Mouse (Mus musculus) cerebellum, adult 2 months (tissue): Measurements from ENCODE around the gene Aldh1a3.

ENCODE experiments used
- CTCF ChIP-seq: fragments of 200-500 bp; IDR thresholded peaks from 2 replicates; pipeline ENCODE4 v1.5.1; 2011; ENCODE audit warnings: low read depth, mild to moderate bottlenecking, control low read depth, low read length, moderate library complexity, borderline replicate concordance; ENCODE audit not compliant: insufficient read depth
- POLR2A ChIP-seq: fragments of 200-500 bp; IDR thresholded peaks from 2 replicates; pipeline ENCODE4 v1.6.1; 2011; ENCODE audit warnings: low read length, control low read depth, borderline replicate concordance; ENCODE audit not compliant: insufficient read depth

DNA sequence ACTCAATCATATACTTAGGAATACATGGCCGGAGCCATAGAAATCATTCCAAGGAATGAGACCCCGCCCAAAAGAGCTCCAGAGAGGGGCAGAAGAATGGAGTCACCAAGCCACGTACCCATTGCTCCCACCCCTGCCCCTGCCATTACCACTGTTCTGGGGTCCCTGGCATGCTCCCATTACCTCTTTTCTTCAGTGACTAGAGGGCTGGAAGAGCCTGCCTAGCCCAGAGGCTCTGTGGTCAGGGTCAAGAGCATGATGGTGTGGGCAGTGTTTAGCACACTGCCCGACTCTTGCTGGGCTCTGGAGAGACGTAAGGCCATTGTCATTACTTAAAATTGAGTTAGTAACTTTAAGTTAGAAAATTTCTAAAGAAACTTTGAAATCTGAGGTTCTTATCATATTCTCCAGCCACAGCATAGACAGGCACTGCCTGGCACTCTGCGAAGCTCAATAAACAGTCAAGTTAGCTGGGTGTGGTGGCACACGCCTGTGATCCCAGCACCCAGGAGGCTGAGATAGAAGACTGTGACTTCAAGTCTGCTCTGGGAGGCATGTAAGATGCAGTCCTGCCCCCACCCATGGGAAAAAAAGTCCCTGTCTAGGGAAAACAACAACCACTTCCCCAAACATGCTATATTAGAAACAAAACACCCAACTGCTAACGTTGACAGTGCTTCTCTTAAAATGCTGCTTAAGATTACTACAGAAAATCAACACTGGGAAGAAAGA is 71.4 kb downstream of the Aldh1a3 start:
- no peak for TF ChIP-seq POLR2A
- TF ChIP-seq CTCF = no peak
